8 mouse cellular contexts compared by ENCODE assay signal in the genomic region with DNA sequence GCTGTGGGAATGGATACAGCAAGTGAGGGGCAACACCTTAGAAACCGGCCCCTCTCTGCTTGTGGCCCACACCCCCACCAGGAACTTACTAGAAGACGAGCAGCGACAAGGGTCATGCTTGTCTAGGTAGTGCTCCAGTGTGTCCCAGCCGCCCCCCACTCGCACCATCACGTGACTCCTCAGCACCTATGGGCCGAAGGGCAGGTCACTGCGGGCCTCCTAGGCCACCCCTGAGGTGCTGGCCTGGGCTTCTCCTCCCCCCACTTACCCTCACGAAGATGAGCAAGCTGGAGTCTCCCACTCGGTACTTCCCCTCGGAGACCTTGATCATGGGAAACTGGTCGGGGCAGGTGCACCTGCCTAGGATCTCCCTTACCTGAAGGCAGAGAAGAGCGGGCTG. TPM values are rescaled to one million over a fixed set of nuclear protein-coding genes. Genes with fewer than 3 reads are reported as not detected.
DNase-seq lines count a peak whose midpoint lies in the region; ATAC-seq and TF ChIP-seq lines count a peak whose summit lies in the region.

No protein-coding gene starts in this region.

- H3K36me3 ChIP-seq in forebrain, embryonic 11.5 days (ENCODE audit: control insufficient read depth, insufficient read depth, low read length), result no peaks in the 10 kb centered on the region
- peaks cover 11% of the 10 kb centered on the region; the same call in 1 of the 2 replicates for H3K36me3 ChIP-seq in limb, embryonic 13.5 days
- H3K36me3 ChIP-seq in splenic B cell, adult 2 months (ENCODE audit: control insufficient read depth, insufficient read depth, low read length, poor library complexity, severe bottlenecking), result no peaks in the 10 kb centered on the region

- H3K27ac ChIP-seq in left cerebral cortex, adult 2 months, result peak overlapping the region; percentile 91
- H3K27ac ChIP-seq in forebrain, embryonic 11.5 days (ENCODE audit: low read depth, low read length), result no peak overlapping the region
- H3K27ac ChIP-seq in limb, embryonic 13.5 days, result no peak overlapping the region

- peaks cover 37% of the 10 kb centered on the region for H3K4me1 ChIP-seq in forebrain, embryonic 11.5 days (replicated peaks; ENCODE audit: control insufficient read depth, insufficient read depth, low read length)
- peaks cover 71% of the 10 kb centered on the region for H3K4me1 ChIP-seq in limb, embryonic 13.5 days

- ATAC-seq in forebrain, embryonic 11.5 days (replicated peaks; ENCODE audit: low FRiP score), result no peak
- ATAC-seq in limb, embryonic 13.5 days (ENCODE audit: low FRiP score, low read depth), result no peak
- ATAC-seq in inflammation-experienced regulatory T-cells, adult 6 months, result no peak

- WGBS in forebrain, embryonic 11.5 days, result 12% methylated on average over 13 of the region's 13 CpGs
- WGBS in limb, embryonic 13.5 days, result 12% methylated on average over 13 of the region's 13 CpGs

- peak overlapping the region; percentile 79 for H3K4me3 ChIP-seq in left cerebral cortex, adult 2 months
- peak overlapping the region; percentile 30 for H3K4me3 ChIP-seq in forebrain, embryonic 11.5 days (ENCODE audit: low read depth, low read length)
- H3K4me3 ChIP-seq in limb, embryonic 13.5 days, result peak overlapping the region; percentile 76

- H3K4me2 ChIP-seq in forebrain, embryonic 11.5 days (ENCODE audit: low read depth, low read length, severe bottlenecking), result peak overlapping the region; percentile 74
- peak overlapping the region; percentile 96 for H3K4me2 ChIP-seq in limb, embryonic 13.5 days (replicated peaks)

- TF ChIP-seq CTCF in left cerebral cortex, adult 2 months (IDR thresholded peaks at IDR 0.05), result no peak

- H3K9me3 ChIP-seq in forebrain, embryonic 11.5 days (ENCODE audit: control insufficient read depth, low read length), result no peaks in the 10 kb centered on the region
- H3K9me3 ChIP-seq in limb, embryonic 13.5 days, result no peaks in the 10 kb centered on the region

- intact Hi-C loops in left cerebral cortex, adult 2 months (cut with DNase I), result no loop called here
- intact Hi-C loops in left cerebral cortex, postnatal 10 days (cut with DNase I), result loop anchor here (10.0 kb wide), 1 partner anchor 138 kb away; no protein-coding TSS in a partner anchor

- H3K9ac ChIP-seq in forebrain, embryonic 11.5 days (ENCODE audit: low read length), result no peak overlapping the region
- peak overlapping the region; percentile 59 for H3K9ac ChIP-seq in limb, embryonic 13.5 days

- H3K27me3 ChIP-seq in forebrain, embryonic 11.5 days (ENCODE audit: control insufficient read depth, insufficient read depth, low read length), result peaks cover 70% of the 10 kb centered on the region
- H3K27me3 ChIP-seq in limb, embryonic 13.5 days, result peaks cover 74% of the 10 kb centered on the region
- H3K27me3 ChIP-seq in splenic B cell, adult 2 months (ENCODE audit: control insufficient read depth, insufficient read depth, low read length, poor library complexity, severe bottlenecking), result no peaks in the 10 kb centered on the region

- DNase-seq in left cerebral cortex, adult 2 months (ENCODE audit: extremely low spot score in 1 of 2, low spot score in 2 of 2), result peak in 1 of 2 experiments; percentile 35
- no peak for DNase-seq in left cerebral cortex, postnatal 10 days (ENCODE audit: extremely low spot score in 1 of 2, low spot score in 2 of 2)
- peak; percentile 65 for DNase-seq in forebrain, embryonic 11.5 days (ENCODE audit: low spot score)
- peak; percentile 44 for DNase-seq in splenic B cell, adult 2 months (ENCODE audit: low read depth, low spot score)
- no peak for DNase-seq in adrenal gland, postnatal 25 days
- no peak for DNase-seq in gastrocnemius, adult 8-10 months (ENCODE audit: low spot score in 2 of 2)

RNA-seq across cellular contexts. Expression of a gene that starts 2.8 kb away (rescaled TPM):
- 10 to 100 TPM; 92.1 to 95.3 TPM for total RNA-seq in left cerebral cortex, adult 2 months (2021)
- 10 to 100 TPM; 48.1 to 48.3 TPM for total RNA-seq in left cerebral cortex, postnatal 10 days (2021)
- 36.3 and 39.7 TPM in 2 replicates for polyA plus RNA-seq in forebrain, embryonic 11.5 days (2014; fragmentation: Nextera tagmentation; extraction: Ambion mirVana)
- polyA plus RNA-seq in limb, embryonic 13.5 days (2015; fragmentation: Nextera tagmentation; extraction: Ambion mirVana), result 25.5 and 28.4 TPM in 2 replicates
- under 1 TPM; 0.58 to 0.94 (median 0.91) TPM for polyA plus RNA-seq in inflammation-experienced regulatory T-cells, adult 6 months (2017; shearing (Covaris generic))
- 42.4 and 46.1 TPM in 2 replicates for total RNA-seq in adrenal gland, postnatal 25 days (2021)
- total RNA-seq in gastrocnemius, adult 8-10 months (2022), result 1 to 10 TPM; 2.4 to 3.8 (median 3.1) TPM

RNA-seq across cellular contexts. Expression of a gene that starts 4.4 kb away (rescaled TPM):
- 10 to 100 TPM; 71.6 to 84.3 TPM for total RNA-seq in left cerebral cortex, adult 2 months (2021)
- 10 to 100 TPM; 43.2 to 47.9 TPM for total RNA-seq in left cerebral cortex, postnatal 10 days (2021)
- 0.23 and 0.99 TPM in 2 replicates for polyA plus RNA-seq in forebrain, embryonic 11.5 days (2014; fragmentation: Nextera tagmentation; extraction: Ambion mirVana)
- polyA plus RNA-seq in limb, embryonic 13.5 days (2015; fragmentation: Nextera tagmentation; extraction: Ambion mirVana), result 4.2 and 5.2 TPM in 2 replicates
- polyA plus RNA-seq in inflammation-experienced regulatory T-cells, adult 6 months (2017; shearing (Covaris generic)), result not detected
- 0.39 TPM in 1 of 2 replicates, not detected in the other for total RNA-seq in adrenal gland, postnatal 25 days (2021)
- not detected for total RNA-seq in gastrocnemius, adult 8-10 months (2022)

RNA-seq across cellular contexts. Expression of a gene that starts 36.4 kb away (rescaled TPM):
- total RNA-seq in left cerebral cortex, adult 2 months (2021), result 10 to 100 TPM; 23.7 to 28.0 TPM
- total RNA-seq in left cerebral cortex, postnatal 10 days (2021), result 10 to 100 TPM; 23.4 to 24.6 TPM
- polyA plus RNA-seq in forebrain, embryonic 11.5 days (2014; fragmentation: Nextera tagmentation; extraction: Ambion mirVana), result 26.5 and 34.4 TPM in 2 replicates
- polyA plus RNA-seq in limb, embryonic 13.5 days (2015; fragmentation: Nextera tagmentation; extraction: Ambion mirVana), result 25.1 and 25.9 TPM in 2 replicates
- polyA plus RNA-seq in inflammation-experienced regulatory T-cells, adult 6 months (2017; shearing (Covaris generic)), result 1 to 10 TPM; 3.3 to 4.6 (median 4.6) TPM
- total RNA-seq in adrenal gland, postnatal 25 days (2021), result 18.8 and 27.9 TPM in 2 replicates
- total RNA-seq in gastrocnemius, adult 8-10 months (2022), result 10 to 100 TPM; 33.1 to 43.7 (median 34.2) TPM

RNA-seq across cellular contexts. Expression of a gene that starts 36.7 kb away (rescaled TPM):
- 100 to 1,000 TPM; 309 to 316 TPM for total RNA-seq in left cerebral cortex, adult 2 months (2021)
- 100 to 1,000 TPM; 303 to 308 TPM for total RNA-seq in left cerebral cortex, postnatal 10 days (2021)
- polyA plus RNA-seq in forebrain, embryonic 11.5 days (2014; fragmentation: Nextera tagmentation; extraction: Ambion mirVana), result 509 and 539 TPM in 2 replicates
- polyA plus RNA-seq in limb, embryonic 13.5 days (2015; fragmentation: Nextera tagmentation; extraction: Ambion mirVana), result 920 and 938 TPM in 2 replicates
- 100 to 1,000 TPM; 136 to 174 (median 140) TPM for polyA plus RNA-seq in inflammation-experienced regulatory T-cells, adult 6 months (2017; shearing (Covaris generic))
- total RNA-seq in adrenal gland, postnatal 25 days (2021), result 361 and 374 TPM in 2 replicates
- 10 to 100 TPM; 55.1 to 68.1 (median 64.3) TPM for total RNA-seq in gastrocnemius, adult 8-10 months (2022)

Comparison
In these comparisons a context has a peak if more than half of its experiments do, and no peak if none do; other contexts are left out.
1. DNase-seq: peak in forebrain, embryonic 11.5 days (single experiment) and splenic B cell, adult 2 months (single experiment); none in left cerebral cortex, postnatal 10 days (0 of 2), adrenal gland, postnatal 25 days (single experiment) and gastrocnemius, adult 8-10 months (0 of 2).
2. RNA of a gene that starts 4.4 kb away (total RNA-seq): 71.6 to 84.3 TPM in left cerebral cortex, adult 2 months and 43.2 to 47.9 TPM in left cerebral cortex, postnatal 10 days; 0.39 TPM in adrenal gland, postnatal 25 days and not detected in gastrocnemius, adult 8-10 months; every median in the first group is over 10 times any median in the second.
3. Peak in every context shown above with its lines, with median percentiles within 50 percentile points of each other: H3K4me3 ChIP-seq.